Mouse (Mus musculus) small intestine, adult 2 months (tissue): ENCODE results near the gene Pou6f2. TPM values are rescaled to one million over a fixed set of nuclear protein-coding genes. Genes with fewer than 3 reads are reported as not detected.

Experiments used
- H3K27ac ChIP-seq: fragments of 200-500 bp; 2 replicates; pipeline ENCODE4 v1.5.1; 2012; ENCODE audit warnings: low read depth, low read length, control low read depth, inconsistent platforms; ENCODE audit not compliant: insufficient read depth
- H3K27me3 ChIP-seq: fragments of 200-500 bp; 2 replicates; pipeline ENCODE4 v1.6.1; 2012; ENCODE audit warnings: mild to moderate bottlenecking, moderate library complexity, low read length, inconsistent platforms; ENCODE audit not compliant: control insufficient read depth, insufficient read depth
- H3K36me3 ChIP-seq: fragments of 200-500 bp; 2 replicates; pipeline ENCODE4 v1.6.1; 2012; ENCODE audit warnings: mild to moderate bottlenecking, low read length, control low read depth, inconsistent platforms; ENCODE audit not compliant: control insufficient read depth, insufficient read depth
- H3K4me1 ChIP-seq: fragments of 200-500 bp; 2 replicates; pipeline ENCODE4 v1.6.1; 2012; ENCODE audit warnings: low read length, inconsistent platforms, mixed read lengths; ENCODE audit not compliant: control insufficient read depth, insufficient read depth, insufficient read length
- H3K4me3 ChIP-seq: fragments of 200-500 bp; 2 replicates; pipeline ENCODE4 v1.5.1; 2012; ENCODE audit warnings: low read depth, mild to moderate bottlenecking, control low read depth, inconsistent platforms, low read length, moderate library complexity
- CTCF ChIP-seq: fragments of 200-500 bp; IDR thresholded peaks from 2 replicates; pipeline ENCODE4 v1.5.1; 2012; ENCODE audit warnings: low read depth, mild to moderate bottlenecking, control low read depth, inconsistent platforms, low read length, moderate library complexity, mixed read lengths; ENCODE audit not compliant: insufficient replicate concordance, insufficient read length; ENCODE audit errors: extremely low read depth
- POLR2A ChIP-seq: fragments of 200-500 bp; IDR thresholded peaks from 2 replicates; pipeline ENCODE4 v1.6.1; 2012; ENCODE audit warnings: low read depth, mild to moderate bottlenecking, control low read depth, inconsistent platforms, low read length, moderate library complexity
- WGBS: fragments of 180-500 bp; shearing (Covaris S2); methylation state at CpG from one replicate; pipeline ENCODE4 v1.1.7; 2018; 5-methylcytosine and 5-hydroxymethylcytosine counted together
- polyA plus RNA-seq: library from polyadenylated mRNA; depleted of rRNA; stranded (reverse); fragments of >200 nt; gene quantifications from 2 replicates; pipeline ENCODE4 v1.2.3, GENCODE M21; 2012

Gene Pou6f2
- polyA plus RNA-seq, 1 experiment: not detected

DNA sequence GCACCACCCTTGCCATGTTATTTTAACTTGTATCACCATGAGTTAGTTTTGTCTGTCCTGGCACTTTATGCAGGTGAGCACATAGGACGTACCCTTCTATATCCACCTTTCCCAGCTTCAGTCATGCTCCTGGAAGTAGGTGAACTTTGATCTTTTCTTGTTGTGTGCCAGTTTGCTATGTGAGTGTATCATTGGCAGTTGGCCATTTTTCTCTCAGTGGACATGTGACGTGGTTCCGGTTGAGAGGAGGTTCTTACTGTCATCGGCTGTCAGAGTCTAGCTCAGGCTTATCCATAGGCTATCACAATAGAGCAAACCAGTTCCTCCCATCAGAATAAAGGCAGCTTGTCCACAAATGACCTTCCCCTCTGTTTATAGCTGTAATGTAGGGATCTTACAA is 63.5 kb downstream of the Pou6f2 start:
- Histone ChIP-seq H3K4me1 (peaks cover 2% of the 10 kb centered on the region; the same call in 1 of the 2 replicates), H3K36me3 (no peaks in the 10 kb centered on the region), H3K27me3 (no peaks in the 10 kb centered on the region), H3K4me3 (no peak overlapping the region), H3K27ac (no peak overlapping the region)
- WGBS: 32% methylated on average over 4 of the region's 4 CpGs
- TF ChIP-seq CTCF (no peak), POLR2A (no peak)

GRCm38 (mm10) chr13:18332596-18332995 is 64.9 kb downstream of the Pou6f2 start:
- TF ChIP-seq POLR2A: no peak
- peak; percentile 27; the same call in 1 of the 2 replicates for TF ChIP-seq CTCF
- no peak overlapping the region for H3K27ac ChIP-seq
- H3K4me1 ChIP-seq: peaks cover 2% of the 10 kb centered on the region; the same call in 1 of the 2 replicates
- no peaks in the 10 kb centered on the region for H3K27me3 ChIP-seq
- 2% methylated on average over 1 of the region's 1 CpGs for WGBS
- H3K4me3 ChIP-seq: no peak overlapping the region
- H3K36me3 ChIP-seq: no peaks in the 10 kb centered on the region

- Histone ChIP-seq H3K27me3 (no peaks in the 10 kb centered on the region), H3K4me3 (no peak overlapping the region), H3K4me1 (no peaks in the 10 kb centered on the region), H3K36me3 (no peaks in the 10 kb centered on the region), H3K27ac (no peak overlapping the region)
- 63% methylated on average over 6 of the region's 6 CpGs for WGBS
- TF ChIP-seq CTCF (no peak), POLR2A (no peak)
Observed at GRCm38 (mm10) chr13:18323980-18324678, 73.4 kb downstream of the Pou6f2 start.

DNA sequence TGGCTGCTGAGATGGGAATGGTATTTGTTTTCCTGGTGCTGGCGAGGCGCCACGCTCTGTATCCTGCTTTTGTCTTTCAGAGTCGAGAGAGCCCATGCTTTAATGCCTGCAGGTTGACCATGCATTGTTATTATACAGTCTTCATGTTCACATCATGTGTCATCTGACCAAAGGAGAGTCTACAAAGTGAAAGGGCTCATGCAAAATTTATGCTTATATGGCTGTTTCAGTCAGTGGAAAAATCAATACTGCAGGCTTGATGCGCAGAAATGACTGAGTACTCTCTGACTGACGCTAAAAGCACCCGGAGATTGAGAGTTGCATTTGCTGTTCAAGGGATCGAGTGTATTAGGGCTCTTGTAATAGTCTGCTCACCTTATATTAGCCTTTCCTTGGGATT is 74.1 kb downstream of the Pou6f2 start:
- H3K4me1 ChIP-seq: no peaks in the 10 kb centered on the region
- H3K4me3 ChIP-seq: no peak overlapping the region
- WGBS: 40% methylated on average over 8 of the region's 8 CpGs
- H3K36me3 ChIP-seq: no peaks in the 10 kb centered on the region
- no peak overlapping the region for H3K27ac ChIP-seq
- no peaks in the 10 kb centered on the region for H3K27me3 ChIP-seq
- no peak for TF ChIP-seq POLR2A
- TF ChIP-seq CTCF: no peak

- Histone ChIP-seq H3K27me3 (no peaks in the 10 kb centered on the region), H3K27ac (no peak overlapping the region), H3K36me3 (no peaks in the 10 kb centered on the region), H3K4me1 (no peaks in the 10 kb centered on the region), H3K4me3 (no peak overlapping the region)
- 83% methylated on average over 8 of the region's 8 CpGs for WGBS
- TF ChIP-seq POLR2A (no peak), CTCF (no peak)
Observed at GRCm38 (mm10) chr13:18312613-18313012, 84.9 kb downstream of the Pou6f2 start.

DNA sequence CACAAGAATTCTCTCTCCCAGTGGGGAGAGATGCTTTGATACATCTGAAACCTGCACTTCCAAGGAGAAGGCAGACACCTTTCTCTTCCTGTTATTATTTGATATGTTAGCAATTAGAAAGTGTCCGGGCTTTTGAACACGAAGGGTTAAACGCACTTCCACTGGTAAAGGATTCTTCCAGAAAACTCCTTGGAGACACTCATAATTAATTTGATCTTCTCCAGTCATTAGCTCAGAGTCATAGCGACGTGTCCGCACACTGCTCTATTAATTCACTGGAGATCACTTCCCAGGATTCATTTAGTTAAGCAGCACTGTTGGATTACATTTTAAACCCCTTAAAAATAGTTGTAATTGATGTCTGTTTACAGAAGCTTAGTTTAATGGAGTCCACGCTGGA is 88.5 kb downstream of the Pou6f2 start:
- no peak for TF ChIP-seq POLR2A
- no peak for TF ChIP-seq CTCF
- H3K36me3 ChIP-seq: no peaks in the 10 kb centered on the region
- H3K4me3 ChIP-seq: no peak overlapping the region
- no peak overlapping the region for H3K27ac ChIP-seq
- no peaks in the 10 kb centered on the region for H3K4me1 ChIP-seq
- WGBS: 74% methylated on average over 7 of the region's 7 CpGs
- no peaks in the 10 kb centered on the region for H3K27me3 ChIP-seq

- Histone ChIP-seq H3K27ac (no peak overlapping the region), H3K4me3 (no peak overlapping the region), H3K4me1 (no peaks in the 10 kb centered on the region), H3K36me3 (no peaks in the 10 kb centered on the region), H3K27me3 (no peaks in the 10 kb centered on the region)
- no peak for TF ChIP-seq POLR2A
- TF ChIP-seq CTCF: no peak
- WGBS: 40% methylated on average over 7 of the region's 7 CpGs
Observed at GRCm38 (mm10) chr13:18306506-18307145, 90.9 kb downstream of the Pou6f2 start.

- Histone ChIP-seq H3K4me1 (no peaks in the 10 kb centered on the region), H3K27ac (no peak overlapping the region), H3K36me3 (no peaks in the 10 kb centered on the region), H3K27me3 (no peaks in the 10 kb centered on the region), H3K4me3 (no peak overlapping the region)
- 78% methylated on average over 1 of the region's 1 CpGs for WGBS
- TF ChIP-seq POLR2A (no peak), CTCF (no peak)
Observed at GRCm38 (mm10) chr13:18299966-18300365, 97.5 kb downstream of the Pou6f2 start.
